Mouse (Mus musculus): ENCODE measurements around the gene Tshz3. TPM values are rescaled to one million over a fixed set of nuclear protein-coding genes. Genes with fewer than 3 reads are reported as not detected.

Gene Tshz3
- polyA plus RNA-seq, 1 experiment from 2014 or later = 5.0 TPM

DNA sequence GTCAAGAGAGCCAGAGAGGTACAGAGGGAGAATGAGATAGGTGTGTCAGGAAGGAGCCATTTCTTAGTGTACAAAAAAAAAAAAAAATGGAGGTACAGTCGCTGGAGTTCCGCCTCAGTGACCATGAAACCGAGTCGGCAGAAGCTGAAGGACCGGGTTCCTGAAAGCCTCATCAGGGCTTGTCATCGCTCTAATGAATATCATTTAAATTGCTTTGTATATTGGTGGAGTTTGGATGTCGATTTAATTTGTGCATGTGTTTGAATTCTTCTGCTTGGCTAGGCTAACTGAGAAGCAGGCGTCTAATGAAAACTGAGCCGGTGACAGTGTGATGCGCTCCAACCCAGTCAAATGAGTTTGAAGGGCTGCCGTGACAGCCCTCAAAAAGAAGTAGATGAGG lies 80.5 kb downstream of the Tshz3 start:
- no peaks in the 10 kb centered on the region for H3K36me3 ChIP-seq (ENCODE audit: control insufficient read depth, insufficient read depth, low read length)
- no peaks in the 10 kb centered on the region for H3K4me1 ChIP-seq (ENCODE audit: control insufficient read depth, insufficient read depth, low read length)
- WGBS (ENCODE audit: insufficient replicate concordance) = 88% methylated on average over 11 of the region's 11 CpGs
- no peak for ATAC-seq (replicated peaks; ENCODE audit: insufficient number of reproducible peaks, low FRiP score, low TSS enrichment)
- no peak overlapping the region for H3K4me3 ChIP-seq (ENCODE audit: low read depth, low read length)
- H3K4me2 ChIP-seq = no peak overlapping the region
- H3K27me3 ChIP-seq (ENCODE audit: control insufficient read depth, insufficient read depth, low read length) = no peaks in the 10 kb centered on the region
- H3K27ac ChIP-seq (ENCODE audit: low read depth, low read length) = no peak overlapping the region
- H3K9me3 ChIP-seq (replicated peaks; ENCODE audit: control insufficient read depth, low read length) = no peaks in the 10 kb centered on the region
- H3K9ac ChIP-seq (ENCODE audit: low read depth, low read length) = no peak overlapping the region

DNA sequence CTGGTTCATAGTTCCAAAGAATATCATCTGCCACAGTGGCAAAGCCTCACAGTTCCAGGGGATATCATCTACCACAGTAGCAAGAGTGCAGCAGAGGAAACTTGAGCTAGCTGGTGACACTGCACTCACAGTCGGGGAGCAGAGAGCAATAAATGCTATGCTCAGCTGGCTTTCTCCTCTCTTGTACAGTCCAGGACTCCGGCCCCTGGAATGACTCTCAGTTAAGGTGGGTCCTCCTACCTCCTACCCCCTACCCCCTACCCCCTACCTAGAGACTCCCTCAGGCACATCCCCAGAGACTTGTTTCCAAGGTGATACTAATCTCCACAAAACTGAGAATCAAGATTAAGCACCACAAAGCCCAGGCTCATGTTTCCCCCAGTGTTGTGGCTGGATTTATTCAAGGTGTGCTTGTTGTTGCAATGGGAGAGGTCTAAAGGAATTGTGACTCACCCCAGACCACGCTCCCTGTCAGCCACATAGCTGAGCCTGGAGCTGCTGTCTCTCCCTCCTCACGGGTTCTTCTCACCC lies 86.4 kb downstream of the Tshz3 start:
- Histone ChIP-seq H3K27ac (ENCODE audit: low read depth, low read length) (no peak overlapping the region), H3K36me3 (ENCODE audit: control insufficient read depth, insufficient read depth, low read length) (no peaks in the 10 kb centered on the region), H3K9me3 (replicated peaks; ENCODE audit: control insufficient read depth, low read length) (no peaks in the 10 kb centered on the region), H3K4me2 (no peak overlapping the region), H3K27me3 (ENCODE audit: control insufficient read depth, insufficient read depth, low read length) (no peaks in the 10 kb centered on the region), H3K4me3 (ENCODE audit: low read depth, low read length) (no peak overlapping the region), H3K4me1 (ENCODE audit: control insufficient read depth, insufficient read depth, low read length) (no peaks in the 10 kb centered on the region), H3K9ac (ENCODE audit: low read depth, low read length) (no peak overlapping the region)
- 61% methylated on average over 4 of the region's 4 CpGs for WGBS (ENCODE audit: insufficient replicate concordance)
- no peak for ATAC-seq (replicated peaks; ENCODE audit: insufficient number of reproducible peaks, low FRiP score, low TSS enrichment)

DNA sequence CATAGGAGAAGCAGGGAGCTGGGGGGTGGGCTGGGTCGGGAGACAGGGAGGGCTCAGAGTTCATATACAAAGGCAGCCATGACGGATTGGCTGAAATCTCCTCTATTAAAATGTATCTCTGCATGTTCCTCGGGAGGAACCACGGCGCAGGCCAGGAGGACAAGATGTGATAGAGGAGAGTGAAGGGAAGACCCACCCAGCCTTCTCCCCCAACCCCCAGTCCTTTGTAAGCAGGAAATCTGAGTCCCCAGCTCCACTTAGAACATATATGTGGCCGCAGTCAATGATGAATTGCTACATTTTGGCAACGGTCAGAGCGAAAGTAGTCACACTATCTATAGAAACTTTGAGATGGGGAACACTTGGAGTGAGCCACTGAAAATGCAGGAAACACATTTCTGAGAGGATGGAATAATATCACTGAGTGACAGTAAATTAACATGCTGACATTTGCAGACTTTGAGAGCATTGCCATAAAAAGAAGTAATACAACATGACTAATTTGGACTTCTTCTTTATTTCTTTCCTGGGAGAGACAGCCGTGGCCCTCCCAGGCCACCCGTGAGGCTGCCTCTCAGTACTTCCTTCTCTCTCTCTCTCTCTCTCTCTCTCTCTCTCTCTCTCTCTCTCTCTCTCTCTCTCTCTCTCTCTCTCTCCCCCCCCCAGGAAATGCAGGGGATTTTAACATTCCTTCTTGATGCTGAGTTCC lies 88.9 kb downstream of the Tshz3 start:
- H3K4me1 ChIP-seq (ENCODE audit: control insufficient read depth, insufficient read depth, low read length) = no peaks in the 10 kb centered on the region
- H3K36me3 ChIP-seq (ENCODE audit: control insufficient read depth, insufficient read depth, low read length) = no peaks in the 10 kb centered on the region
- 62% methylated on average over 10 of the region's 10 CpGs for WGBS (ENCODE audit: insufficient replicate concordance)
- no peak for ATAC-seq (replicated peaks; ENCODE audit: insufficient number of reproducible peaks, low FRiP score, low TSS enrichment)
- no peaks in the 10 kb centered on the region for H3K27me3 ChIP-seq (ENCODE audit: control insufficient read depth, insufficient read depth, low read length)
- no peak overlapping the region for H3K9ac ChIP-seq (ENCODE audit: low read depth, low read length)
- no peak overlapping the region for H3K4me3 ChIP-seq (ENCODE audit: low read depth, low read length)
- H3K9me3 ChIP-seq (replicated peaks; ENCODE audit: control insufficient read depth, low read length) = no peaks in the 10 kb centered on the region
- H3K4me2 ChIP-seq = no peak overlapping the region
- no peak overlapping the region for H3K27ac ChIP-seq (ENCODE audit: low read depth, low read length)

DNA sequence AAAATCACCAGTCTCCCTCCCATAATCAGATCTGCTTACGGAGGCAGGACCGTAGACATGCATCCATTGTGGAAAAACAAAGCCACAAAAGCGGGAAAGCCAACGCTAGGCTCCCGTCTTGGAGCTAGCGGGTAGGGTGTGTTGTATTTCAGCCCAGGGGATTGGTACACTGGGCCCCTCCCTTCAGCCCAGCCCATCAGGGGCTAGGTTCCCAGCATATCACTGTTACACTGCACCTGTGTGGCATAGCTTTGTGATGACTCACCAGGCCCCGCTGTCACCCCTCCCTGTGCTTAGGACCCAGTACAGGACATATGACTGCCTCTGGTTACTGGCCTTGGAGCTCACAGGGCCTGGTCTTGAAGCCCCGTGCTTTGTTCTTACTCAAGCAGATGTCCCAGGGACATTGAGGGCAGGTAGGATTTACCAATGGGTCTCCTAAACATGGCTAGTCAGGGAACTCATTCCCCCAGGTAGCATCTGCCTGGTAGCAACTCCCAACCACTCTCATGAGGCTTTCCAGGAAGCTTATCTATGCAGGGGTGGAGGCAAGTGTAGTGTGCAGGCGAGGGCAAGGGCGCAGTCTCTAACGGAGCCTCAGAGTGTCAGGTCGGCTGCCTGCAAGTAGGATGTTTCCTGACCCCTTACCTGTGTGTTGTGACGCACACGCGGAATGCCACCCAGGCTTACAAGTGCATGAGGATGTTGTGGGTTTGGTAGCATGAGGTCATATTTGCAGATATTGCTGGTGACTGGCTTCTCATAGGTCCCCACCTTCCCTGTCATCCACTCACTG lies 98.7 kb downstream of the Tshz3 start:
- no peak overlapping the region for H3K4me3 ChIP-seq (ENCODE audit: low read depth, low read length)
- H3K36me3 ChIP-seq (ENCODE audit: control insufficient read depth, insufficient read depth, low read length) = no peaks in the 10 kb centered on the region
- 79% methylated on average over 15 of the region's 15 CpGs for WGBS (ENCODE audit: insufficient replicate concordance)
- no peak for ATAC-seq (replicated peaks; ENCODE audit: insufficient number of reproducible peaks, low FRiP score, low TSS enrichment)
- H3K4me2 ChIP-seq = no peak overlapping the region
- no peaks in the 10 kb centered on the region for H3K9me3 ChIP-seq (replicated peaks; ENCODE audit: control insufficient read depth, low read length)
- H3K9ac ChIP-seq (ENCODE audit: low read depth, low read length) = no peak overlapping the region
- H3K27me3 ChIP-seq (ENCODE audit: control insufficient read depth, insufficient read depth, low read length) = no peaks in the 10 kb centered on the region
- H3K27ac ChIP-seq (ENCODE audit: low read depth, low read length) = no peak overlapping the region
- H3K4me1 ChIP-seq (ENCODE audit: control insufficient read depth, insufficient read depth, low read length) = no peaks in the 10 kb centered on the region

Data from heart, embryonic 11.5 days (tissue).